Mouse (Mus musculus) midbrain, postnatal 0 days (tissue): ENCODE measurements around the gene Popdc3. TPM values are rescaled to one million over a fixed set of nuclear protein-coding genes. Genes with fewer than 3 reads are reported as not detected.
A peak's percentile ranks its signal among the peaks of the same experiment; 100 is the strongest.

Experiments
- ATAC-seq: fragments of 200-750 bp; cut with Nextera tagmentation; 2 replicates; pipeline ENCODE4 v1.8.0; 2017; ENCODE audit warnings: moderate number of reproducible peaks, mild to moderate bottlenecking, moderate TSS enrichment, moderate library complexity; ENCODE audit not compliant: low FRiP score
- DNase-seq: peaks from one replicate; pipeline ENCODE4 v3.0.0-alpha.2; 2015; ENCODE audit warnings: low spot score
- H3K27ac ChIP-seq: fragments of 300-500 bp; sonication (generic); 2 replicates; pipeline ENCODE4 v1.5.1; 2014; ENCODE audit warnings: low read depth, mild to moderate bottlenecking, low read length, mixed read lengths
- H3K27me3 ChIP-seq: fragments of 300-500 bp; sonication (generic); 2 replicates; pipeline ENCODE4 v1.6.1; 2014; ENCODE audit warnings: low read length, control low read depth, mixed read lengths; ENCODE audit not compliant: insufficient read depth
- H3K36me3 ChIP-seq: fragments of 300-500 bp; sonication (generic); 2 replicates; pipeline ENCODE4 v1.6.1; 2014; ENCODE audit warnings: low read length, control low read depth, mixed read lengths; ENCODE audit not compliant: insufficient read depth
- H3K4me1 ChIP-seq: fragments of 300-500 bp; sonication (generic); 2 replicates; pipeline ENCODE4 v1.6.1; 2014; ENCODE audit warnings: mild to moderate bottlenecking, control low read depth, antibody characterized with exemption, low read length, mixed read lengths; ENCODE audit not compliant: insufficient read depth
- H3K4me2 ChIP-seq: fragments of 300-500 bp; sonication (generic); 2 replicates; pipeline ENCODE4 v1.6.1; 2014; ENCODE audit warnings: low read depth, mild to moderate bottlenecking, low read length, mixed read lengths; ENCODE audit not compliant: poor library complexity, severe bottlenecking
- H3K4me3 ChIP-seq: fragments of 300-500 bp; sonication (generic); 2 replicates; pipeline ENCODE4 v1.5.1; 2014; ENCODE audit warnings: low read depth, mild to moderate bottlenecking, low read length, moderate library complexity
- H3K9ac ChIP-seq: fragments of 300-500 bp; sonication (generic); replicated peaks from 2 replicates; pipeline ENCODE4 v1.6.1; 2014; ENCODE audit warnings: mild to moderate bottlenecking, low read length, moderate library complexity, mixed read lengths; ENCODE audit not compliant: poor library complexity, severe bottlenecking
- H3K9me3 ChIP-seq: fragments of 300-500 bp; sonication (generic); 2 replicates; pipeline ENCODE4 v1.6.1; 2016; ENCODE audit warnings: low read length, control low read depth
- CTCF ChIP-seq: IDR thresholded peaks from 2 replicates; pipeline ENCODE4 v1.5.1; 2016; ENCODE audit warnings: antibody characterized with exemption, mild to moderate bottlenecking
- WGBS: fragments of 180-500 bp; shearing (Covaris S2); extraction: QIAGEN DNeasy Blood & Tissue Kit; methylation state at CpG from one replicate; pipeline ENCODE4 v1.1.7; 2014; 5-methylcytosine and 5-hydroxymethylcytosine counted together
- polyA plus RNA-seq: library from polyadenylated mRNA; unstranded; fragments of >200 nt; fragmentation: Nextera tagmentation; extraction: Ambion mirVana; gene quantifications from 2 replicates; pipeline ENCODE4 v1.2.1, GENCODE M21; 2015
- total RNA-seq: library from RNA; depleted of rRNA; stranded (reverse); fragments of >200 nt; gene quantifications from 2 replicates; pipeline ENCODE4 v1.2.3, GENCODE M21; 2014

The Popdc3 gene
- total and polyA plus RNA-seq, 2 experiments from 2014 or later = 2.4 to 2.7 TPM

DNA sequence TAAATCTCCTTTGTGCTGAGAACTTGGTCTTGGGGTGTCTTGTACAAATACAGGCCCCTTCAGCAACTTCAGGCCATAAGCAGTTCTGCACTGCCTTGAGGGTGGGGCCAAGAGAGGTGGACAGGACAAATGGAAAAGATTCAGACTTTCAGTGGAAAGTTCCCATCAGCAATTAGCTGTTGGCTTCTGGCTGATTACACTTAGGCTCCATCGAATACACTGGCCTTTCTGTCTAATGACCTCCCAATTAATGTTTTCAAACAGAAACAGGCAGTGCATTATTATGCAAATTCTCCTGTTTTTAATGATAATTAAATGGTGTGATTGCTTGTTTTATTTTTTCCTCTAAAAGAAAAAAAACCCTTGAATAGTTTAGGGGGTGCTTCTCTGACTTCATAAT is 146.3 kb downstream of the Popdc3 start:
- Histone ChIP-seq H3K27ac (no peak overlapping the region), H3K9ac (no peak overlapping the region), H3K36me3 (no peaks in the 10 kb centered on the region), H3K27me3 (no peaks in the 10 kb centered on the region), H3K4me1 (no peaks in the 10 kb centered on the region), H3K9me3 (no peaks in the 10 kb centered on the region), H3K4me3 (no peak overlapping the region), H3K4me2 (no peak overlapping the region)
- no peak for TF ChIP-seq CTCF
- no peak for DNase-seq
- ATAC-seq = no peak
- 53% methylated on average over 1 of the region's 1 CpGs for WGBS

DNA sequence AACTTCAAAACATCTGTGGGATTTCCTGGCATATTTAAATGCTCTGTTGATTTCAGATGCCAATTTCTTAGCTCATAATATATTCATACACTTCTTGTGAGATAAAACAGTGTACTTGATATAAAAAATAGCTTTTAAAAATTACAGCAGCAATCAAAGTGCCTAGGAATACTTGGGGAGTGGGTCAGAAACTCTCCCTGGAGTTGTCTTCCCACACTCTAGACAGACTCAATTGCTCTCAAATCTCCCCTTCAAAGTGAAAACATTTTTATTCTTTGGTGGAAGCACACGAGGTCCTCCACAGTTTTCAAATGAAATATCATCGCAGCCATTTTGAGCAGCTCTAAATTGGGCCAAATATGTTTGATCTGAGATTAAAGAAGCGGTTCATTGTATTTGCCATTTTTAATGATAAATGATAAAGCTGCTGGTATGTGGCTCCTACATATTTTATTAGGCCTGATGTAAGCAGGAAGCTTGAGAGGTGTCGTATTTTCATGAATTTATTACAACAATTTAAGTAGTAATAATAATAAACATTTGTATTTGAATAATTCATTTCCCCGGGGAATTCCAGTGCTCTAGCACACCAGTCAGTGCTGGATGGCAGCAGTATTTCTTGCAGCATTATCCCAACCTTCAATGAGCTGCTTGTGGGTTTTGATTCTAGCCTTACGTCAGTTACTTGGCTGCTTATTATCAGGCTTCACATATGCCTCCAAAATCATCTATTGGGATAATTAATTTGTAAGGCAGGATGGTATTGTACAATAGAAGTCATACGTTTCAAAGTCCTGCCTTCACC is 150.5 kb downstream of the Popdc3 start:
- ATAC-seq = peak; percentile 73; the same call in 1 of the 2 replicates
- Histone ChIP-seq H3K4me2 (no peak overlapping the region), H3K4me1 (no peaks in the 10 kb centered on the region), H3K4me3 (no peak overlapping the region), H3K9me3 (no peaks in the 10 kb centered on the region), H3K27me3 (no peaks in the 10 kb centered on the region; the same call in 1 of the 2 replicates), H3K9ac (no peak overlapping the region), H3K36me3 (no peaks in the 10 kb centered on the region), H3K27ac (no peak overlapping the region)
- TF ChIP-seq CTCF = no peak
- DNase-seq = peak; percentile 14
- WGBS = 58% methylated on average over 7 of the region's 7 CpGs

GRCm38 (mm10) chr10:45334925-45335324 is 157.0 kb downstream of the Popdc3 start:
- TF ChIP-seq CTCF = no peak
- no peak overlapping the region for H3K9ac ChIP-seq
- WGBS = 31% methylated on average over 7 of the region's 7 CpGs
- ATAC-seq = no peak
- peaks cover 14% of the 10 kb centered on the region; the same call in 1 of the 2 replicates for H3K27me3 ChIP-seq
- peak overlapping the region; percentile 73 for H3K4me3 ChIP-seq
- H3K27ac ChIP-seq = no peak overlapping the region
- no peaks in the 10 kb centered on the region for H3K9me3 ChIP-seq
- peak overlapping the region; percentile 84; the same call in 1 of the 2 replicates for H3K4me2 ChIP-seq
- no peak for DNase-seq
- no peaks in the 10 kb centered on the region for H3K36me3 ChIP-seq
- H3K4me1 ChIP-seq = no peaks in the 10 kb centered on the region

DNA sequence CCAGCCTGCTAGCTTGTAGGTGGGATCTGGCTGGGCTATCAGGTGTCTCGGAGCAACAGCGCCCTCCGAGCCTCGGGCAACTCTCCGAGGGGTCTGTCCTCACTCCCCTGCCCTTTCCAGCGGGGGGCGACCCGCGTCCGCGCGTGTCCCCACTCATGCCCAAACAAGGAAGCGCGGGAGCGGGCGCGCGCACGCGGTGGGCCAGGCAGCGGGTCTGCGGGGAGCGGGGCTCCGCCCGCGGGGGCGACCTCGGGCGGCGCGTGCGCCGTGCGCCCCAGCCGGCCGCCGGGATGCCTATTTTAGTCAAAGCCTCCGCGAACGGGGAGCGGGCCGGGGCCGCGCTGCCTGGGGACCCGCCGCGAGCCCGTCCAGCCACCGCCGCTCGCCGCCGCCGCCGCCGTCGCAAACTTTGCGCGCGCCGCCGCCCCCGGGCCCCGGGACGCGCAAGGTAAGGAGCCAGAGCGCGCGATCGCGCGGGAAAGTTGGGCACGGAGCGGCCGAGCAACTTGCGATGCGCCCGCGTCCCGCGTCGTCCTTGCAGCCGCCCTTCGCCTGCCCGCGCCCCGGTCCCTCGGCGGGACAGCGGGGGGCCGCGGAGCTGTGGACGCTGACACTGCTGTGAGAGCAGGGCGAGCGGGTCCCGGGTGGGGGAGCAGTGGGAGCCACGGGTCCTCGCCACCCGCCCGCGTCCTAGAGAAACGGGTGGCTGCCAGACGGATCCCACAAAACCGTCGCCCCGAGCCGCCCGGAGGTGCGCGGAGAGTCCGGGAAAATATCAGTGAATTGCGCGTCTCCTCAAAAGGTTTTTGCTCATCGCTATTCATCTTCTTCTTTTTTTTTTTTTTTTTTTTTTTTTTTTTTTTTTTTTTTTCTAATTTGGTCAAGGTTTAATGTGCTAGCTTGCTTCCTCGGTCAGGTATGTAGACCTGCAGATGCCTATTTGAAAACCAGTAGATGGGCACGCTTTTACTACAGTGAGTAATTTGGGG is 157.8 kb downstream of the Popdc3 start, which contains the start of gene Bves:
TSS of gene Bves (plus strand) at position 339 of the 989 bp plus-strand sequence.
- Histone ChIP-seq H3K4me3 (peak within 1 kb of the TSS; percentile 73), H3K27ac (no peak within 1 kb of the TSS), H3K9ac (peak within 1 kb of the TSS; percentile 54), H3K36me3 (no peaks in the 10 kb centered on the region), H3K9me3 (no peaks in the 10 kb centered on the region), H3K4me1 (no peaks in the 10 kb centered on the region), H3K27me3 (peaks cover 14% of the 10 kb centered on the region; the same call in 1 of the 2 replicates), H3K4me2 (peak within 1 kb of the TSS; percentile 84)
- TF ChIP-seq CTCF = 0 out of 2 replicates have a peak, but pooled peaks have one; percentile 1
- WGBS = 1% methylated on average over 109 of the region's 116 CpGs
- peak; percentile 39 for DNase-seq
- peak; percentile 74 for ATAC-seq

GRCm38 (mm10) chr10:45339106-45339505 is 161.2 kb downstream of the Popdc3 start:
- 84% methylated on average over 7 of the region's 7 CpGs for WGBS
- DNase-seq (no peak), ATAC-seq (no peak)

More at GRCm38 (mm10) chr10:45339106-45339505, 161.2 kb downstream of the Popdc3 start:
- 0 out of 2 replicates have a peak, but pooled peaks cover 12% of the 10 kb centered on the region for H3K27me3 ChIP-seq
- H3K4me1 ChIP-seq = no peaks in the 10 kb centered on the region
- H3K9me3 ChIP-seq = no peaks in the 10 kb centered on the region
- no peaks in the 10 kb centered on the region for H3K36me3 ChIP-seq
- no peak overlapping the region for H3K9ac ChIP-seq
- TF ChIP-seq CTCF = no peak
- H3K27ac ChIP-seq = no peak overlapping the region
- H3K4me2 ChIP-seq = no peak overlapping the region
- H3K4me3 ChIP-seq = no peak overlapping the region
